Mouse (Mus musculus): ENCODE measurements around the gene Abi3. TPM values are rescaled to one million over a fixed set of nuclear protein-coding genes. Genes with fewer than 3 reads are reported as not detected.

Gene Abi3
- total RNA-seq, 2 experiments from 2014 or later = 5.1 to 5.3 TPM

- no peak for DNase-seq (ENCODE audit: low spot score in 2 of 2)
- intact Hi-C loops (cut with DNase I) = no loop called here
Observed at GRCm38 (mm10) chr11:95840694-95841497, 1.4 kb downstream of the Abi3 start.

- no peak for DNase-seq (ENCODE audit: low spot score in 2 of 2)
Observed at GRCm38 (mm10) chr11:95838999-95839868, 3.0 kb downstream of the Abi3 start.

GRCm38 (mm10) chr11:95838598-95838997, 3.7 kb downstream of the Abi3 start:
- intact Hi-C loops (cut with DNase I) = no loop called here
- no peak for DNase-seq (ENCODE audit: low spot score in 2 of 2)

More at GRCm38 (mm10) chr11:95838999-95839868, 3.0 kb downstream of the Abi3 start:
- intact Hi-C loops (cut with DNase I) = no loop called here

- no peak for DNase-seq (ENCODE audit: low spot score in 2 of 2)
- intact Hi-C loops (cut with DNase I) = no loop called here
Observed at GRCm38 (mm10) chr11:95837059-95837458, 5.2 kb downstream of the Abi3 start, which contains the start of gene Gngt2. TSS of gene Gngt2 (plus strand) at chr11:95837216.

GRCm38 (mm10) chr11:95836433-95836832, 5.8 kb downstream of the Abi3 start:
- no peak for DNase-seq (ENCODE audit: low spot score in 2 of 2)
- intact Hi-C loops (cut with DNase I) = no loop called here

GRCm38 (mm10) chr11:95835832-95836231, 6.4 kb downstream of the Abi3 start:
- intact Hi-C loops (cut with DNase I) = no loop called here

GRCm38 (mm10) chr11:95834742-95835710, 7.2 kb downstream of the Abi3 start:
- intact Hi-C loops (cut with DNase I) = no loop called here
- DNase-seq (ENCODE audit: low spot score in 2 of 2) = no peak

More at GRCm38 (mm10) chr11:95835832-95836231, 6.4 kb downstream of the Abi3 start:
- no peak for DNase-seq (ENCODE audit: low spot score in 2 of 2)

GRCm38 (mm10) chr11:95834143-95834667, 8.1 kb downstream of the Abi3 start:
- intact Hi-C loops (cut with DNase I) = no loop called here
- DNase-seq (ENCODE audit: low spot score in 2 of 2) = no peak

- intact Hi-C loops (cut with DNase I) = no loop called here
- DNase-seq (ENCODE audit: low spot score in 2 of 2) = no peak
Observed at GRCm38 (mm10) chr11:95833631-95834142, 8.6 kb downstream of the Abi3 start.

GRCm38 (mm10) chr11:95833006-95833570, 9.2 kb downstream of the Abi3 start:
- DNase-seq (ENCODE audit: low spot score in 2 of 2) = no peak
- intact Hi-C loops (cut with DNase I) = no loop called here

GRCm38 (mm10) chr11:95832129-95833005, 9.9 kb downstream of the Abi3 start:
- no peak for DNase-seq (ENCODE audit: low spot score in 2 of 2)
- intact Hi-C loops (cut with DNase I) = no loop called here

GRCm38 (mm10) chr11:95831641-95832040, 10.6 kb downstream of the Abi3 start:
- DNase-seq (ENCODE audit: low spot score in 2 of 2) = no peak
- intact Hi-C loops (cut with DNase I) = no loop called here

- intact Hi-C loops (cut with DNase I) = no loop called here
- DNase-seq (ENCODE audit: low spot score in 2 of 2) = no peak
Observed at GRCm38 (mm10) chr11:95831276-95831619, 11.0 kb downstream of the Abi3 start.

- no peak for DNase-seq (ENCODE audit: low spot score in 2 of 2)
- intact Hi-C loops (cut with DNase I) = no loop called here
Observed at GRCm38 (mm10) chr11:95830411-95831275, 11.6 kb downstream of the Abi3 start.

GRCm38 (mm10) chr11:95829526-95830050, 12.7 kb downstream of the Abi3 start:
- intact Hi-C loops (cut with DNase I) = loop anchor here (5.0 kb wide), 1 partner anchor 203 kb away; the partner anchor contains the start of gene Snf8
- DNase-seq (ENCODE audit: low spot score in 2 of 2) = no peak

- no peak for DNase-seq (ENCODE audit: low spot score in 2 of 2)
- intact Hi-C loops (cut with DNase I) = loop anchor here (5.0 kb wide), 1 partner anchor 204 kb away; the partner anchor contains the start of gene Snf8
Observed at GRCm38 (mm10) chr11:95828181-95828964, 13.9 kb downstream of the Abi3 start.

All from left cerebral cortex, postnatal 36 days (tissue).